Mouse (Mus musculus): ENCODE results near the gene Mapkbp1.

Gene Mapkbp1

GRCm38 (mm10) chr2:119972537-119972879 lies at the start of gene Mapkbp1:
Gene Mapkbp1 (plus strand): TSS chr2:119972699.
- no peak for DNase-seq

GRCm38 (mm10) chr2:119970571-119970970 lies 1.9 kb upstream of the Mapkbp1 start:
- DNase-seq: no peak

- DNase-seq: no peak
Observed at GRCm38 (mm10) chr2:119971316-119971715, 1.2 kb upstream of the Mapkbp1 start.

- peak; percentile 91 for DNase-seq
Observed at GRCm38 (mm10) chr2:119971837-119972536, 512 bp upstream of the Mapkbp1 start.

- DNase-seq: no peak
Observed at GRCm38 (mm10) chr2:119980343-119980986, 8.0 kb downstream of the Mapkbp1 start.

- DNase-seq: no peak
Observed at GRCm38 (mm10) chr2:119981631-119982030, 9.1 kb downstream of the Mapkbp1 start.

GRCm38 (mm10) chr2:119985871-119986270 lies 13.4 kb downstream of the Mapkbp1 start:
- no peak for DNase-seq

GRCm38 (mm10) chr2:119986369-119986768 lies 13.9 kb downstream of the Mapkbp1 start:
- no peak for DNase-seq

GRCm38 (mm10) chr2:119987441-119987840 lies 14.9 kb downstream of the Mapkbp1 start:
- DNase-seq: no peak

GRCm38 (mm10) chr2:119988952-119989351 lies 16.5 kb downstream of the Mapkbp1 start:
- DNase-seq: no peak

GRCm38 (mm10) chr2:119990881-119991280 lies 18.4 kb downstream of the Mapkbp1 start:
- no peak for DNase-seq

GRCm38 (mm10) chr2:119992349-119992748 lies 19.9 kb downstream of the Mapkbp1 start:
- DNase-seq: no peak

GRCm38 (mm10) chr2:119993515-119993914 lies 21.0 kb downstream of the Mapkbp1 start:
- DNase-seq: no peak

GRCm38 (mm10) chr2:119994839-119995238 lies 22.3 kb downstream of the Mapkbp1 start:
- DNase-seq: no peak

- DNase-seq: no peak
Observed at GRCm38 (mm10) chr2:119995391-119996281, 23.1 kb downstream of the Mapkbp1 start.

GRCm38 (mm10) chr2:119997354-119997753 lies 24.9 kb downstream of the Mapkbp1 start:
- DNase-seq: no peak

GRCm38 (mm10) chr2:119999731-120000130 lies 27.2 kb downstream of the Mapkbp1 start:
- no peak for DNase-seq

- no peak for DNase-seq
Observed at GRCm38 (mm10) chr2:120000882-120001584, 28.5 kb downstream of the Mapkbp1 start.

GRCm38 (mm10) chr2:120001956-120002355 lies 29.5 kb downstream of the Mapkbp1 start:
- no peak for DNase-seq

GRCm38 (mm10) chr2:120003970-120004369 lies 31.5 kb downstream of the Mapkbp1 start:
- DNase-seq: no peak

- no peak for DNase-seq
Observed at GRCm38 (mm10) chr2:120006696-120007095, 34.2 kb downstream of the Mapkbp1 start.

- DNase-seq: no peak
Observed at GRCm38 (mm10) chr2:120007680-120008210, 35.2 kb downstream of the Mapkbp1 start.

GRCm38 (mm10) chr2:120008672-120009071 lies 36.2 kb downstream of the Mapkbp1 start:
- no peak for DNase-seq

All from right cerebral cortex, postnatal 4 days (tissue).